Mouse (Mus musculus) MN1 (cell line): ENCODE data around the gene Ppp4r2.
"Not testable (repeated sequence)": the region's sequence is repeated elsewhere in the genome, so short reads cannot be mapped to it uniquely, and the experiment has no call there.

Source experiments
- DNase-seq: peaks from one replicate; pipeline ENCODE4 v3.0.0-alpha.2; 2016; ENCODE audit warnings: low spot score

The Ppp4r2 gene

GRCm38 (mm10) chr6:100831751-100832150 lies 1.7 kb upstream of the Ppp4r2 start:
- no peak for DNase-seq

DNA sequence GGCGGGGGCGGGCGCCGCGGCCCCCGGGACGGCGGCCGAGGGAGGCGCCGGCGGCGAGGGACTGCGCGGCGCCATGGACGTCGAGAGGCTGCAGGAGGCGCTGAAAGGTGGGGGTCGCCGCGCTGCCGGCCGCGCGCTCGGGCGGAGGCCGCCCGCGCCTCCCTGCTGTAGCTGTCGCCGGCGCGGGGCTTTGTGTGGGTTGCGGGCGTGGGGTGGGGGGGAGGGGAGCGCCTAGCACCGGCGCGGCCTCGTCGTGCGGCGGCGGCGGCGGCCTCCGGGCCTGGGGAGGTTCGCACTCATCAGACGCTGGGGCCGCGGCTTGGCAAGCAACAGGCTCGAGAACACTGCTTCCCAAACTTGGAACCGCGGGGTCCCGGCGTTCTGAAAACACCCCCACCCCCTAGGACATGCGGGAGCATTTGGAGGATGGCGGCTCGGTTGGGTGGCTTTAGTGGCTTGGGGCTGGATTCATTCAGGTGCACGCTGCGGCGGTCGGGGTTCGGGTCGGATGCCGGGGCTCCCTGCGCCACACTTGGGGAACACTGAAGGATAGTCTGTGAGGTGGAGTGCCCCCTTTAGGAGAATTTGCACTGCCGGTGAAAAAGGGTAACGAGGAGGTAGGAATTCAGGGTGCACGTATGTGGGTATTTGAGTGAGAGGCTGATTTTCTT lies 524 bp downstream of the Ppp4r2 start:
- peak; percentile 49 for DNase-seq

DNA sequence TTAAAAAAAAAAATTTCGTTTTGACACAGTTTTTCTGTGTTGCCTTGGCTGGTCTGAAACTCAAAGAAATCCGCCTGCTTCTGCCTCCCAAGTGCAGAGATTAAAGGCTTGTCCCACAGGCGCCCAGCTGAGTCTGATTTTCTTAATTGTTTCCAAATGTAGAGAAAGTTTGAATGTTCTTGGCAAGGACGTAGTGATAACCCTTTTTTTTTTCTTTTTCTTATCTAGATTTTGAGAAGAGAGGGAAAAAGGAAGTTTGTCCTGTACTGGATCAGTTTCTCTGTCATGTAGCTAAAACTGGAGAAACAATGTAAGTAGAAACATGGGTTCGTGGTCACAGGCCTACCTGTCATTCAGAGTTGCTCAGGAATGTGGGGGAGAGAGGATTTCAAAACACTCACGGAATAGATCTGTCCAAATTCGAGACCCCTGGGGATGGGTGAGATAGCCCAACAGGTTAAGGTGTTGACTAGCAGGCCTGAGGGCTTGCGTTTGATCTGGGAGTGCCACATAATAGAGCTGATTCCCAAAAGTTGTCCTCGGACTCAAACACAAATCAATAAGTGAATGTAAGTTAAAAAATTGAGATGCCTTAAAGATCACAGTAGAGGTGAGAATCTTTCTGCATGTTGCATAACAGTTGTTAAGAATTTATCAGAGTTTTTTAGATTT lies 1.2 kb downstream of the Ppp4r2 start:
- no peak for DNase-seq

DNA sequence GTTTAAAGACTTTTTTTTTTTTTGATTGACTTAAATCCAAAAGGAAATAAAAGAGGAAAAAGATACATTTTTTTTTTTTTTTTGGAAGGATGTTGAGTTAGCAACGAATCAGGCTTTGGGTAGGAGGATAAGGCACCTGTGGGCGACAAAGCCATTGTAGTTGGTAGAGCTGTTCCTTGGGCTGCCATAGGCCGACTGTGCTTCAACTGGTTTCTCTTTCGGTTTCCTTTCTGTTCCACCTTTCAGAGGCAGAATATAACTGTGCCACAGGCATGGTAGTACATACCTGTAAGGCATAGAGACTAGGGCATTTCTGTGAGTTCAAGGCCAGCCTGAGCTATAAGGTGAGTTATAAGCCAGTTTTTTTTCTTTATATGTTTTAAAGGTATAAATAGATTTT lies 11.6 kb downstream of the Ppp4r2 start:
- DNase-seq, result no peak

DNA sequence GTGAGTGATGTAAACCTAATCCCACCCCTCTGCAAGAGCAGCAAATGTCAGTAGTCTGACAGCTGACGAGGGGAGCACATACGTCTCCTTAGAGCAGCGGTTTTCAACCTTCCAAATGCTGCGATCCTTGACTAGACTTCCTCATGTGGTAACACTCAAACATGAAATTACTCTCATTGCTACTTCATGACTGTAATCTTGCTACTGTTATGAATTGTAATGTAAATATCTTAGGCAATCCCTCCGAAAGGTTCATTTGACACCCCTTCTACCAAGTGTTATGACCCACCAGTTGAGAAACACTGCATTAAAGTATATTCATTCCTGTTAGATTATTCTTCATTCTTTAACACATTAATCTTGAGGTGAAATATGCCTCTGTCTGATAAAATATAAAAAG lies 13.8 kb downstream of the Ppp4r2 start:
- no peak for DNase-seq

- no peak for DNase-seq
These were observed 15.4 kb downstream of the Ppp4r2 start for GRCm38 (mm10) chr6:100848682-100849375.

DNA sequence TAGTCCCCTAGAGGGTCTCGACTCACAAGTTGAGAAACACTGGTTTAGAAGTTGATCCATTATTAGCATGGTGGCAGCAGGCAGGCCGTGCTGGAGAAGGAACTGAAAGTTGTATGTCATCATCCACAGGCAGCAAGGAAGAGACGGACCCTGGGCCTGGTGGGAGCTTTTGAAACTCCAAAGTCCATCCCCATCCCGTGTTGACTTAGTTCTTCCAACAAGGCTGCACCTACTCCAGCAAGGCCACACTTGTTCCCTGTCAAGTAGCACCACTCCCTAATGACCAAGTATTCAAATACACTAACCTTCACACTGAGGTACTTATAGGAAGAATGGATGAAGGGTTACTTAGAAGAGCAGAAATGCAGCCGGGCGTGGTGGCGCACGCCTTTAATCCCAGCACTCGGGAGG lies 17.3 kb downstream of the Ppp4r2 start:
- DNase-seq, result no peak

GRCm38 (mm10) chr6:100851083-100851482 lies 17.7 kb downstream of the Ppp4r2 start:
- DNase-seq, result no peak

DNA sequence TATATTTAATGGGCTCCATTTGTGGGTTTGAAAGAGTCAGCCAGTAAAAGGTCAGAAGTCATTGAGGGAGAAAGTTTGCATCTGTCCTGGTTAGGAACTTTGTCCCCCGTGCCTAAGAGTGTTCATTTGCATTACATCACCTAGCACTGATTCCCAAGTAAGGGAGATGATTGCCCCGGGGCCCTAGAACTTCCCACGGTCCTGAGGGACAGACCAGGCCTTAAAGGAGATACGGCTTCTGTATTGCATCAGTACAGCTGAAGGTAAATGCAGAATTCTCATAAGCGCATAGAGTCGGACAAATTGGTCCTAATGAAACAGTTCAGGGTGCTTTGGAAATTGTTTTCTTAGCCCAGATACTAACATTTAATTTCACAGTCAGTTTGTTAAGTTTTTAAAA lies 31.9 kb downstream of the Ppp4r2 start:
- DNase-seq, result no peak

DNA sequence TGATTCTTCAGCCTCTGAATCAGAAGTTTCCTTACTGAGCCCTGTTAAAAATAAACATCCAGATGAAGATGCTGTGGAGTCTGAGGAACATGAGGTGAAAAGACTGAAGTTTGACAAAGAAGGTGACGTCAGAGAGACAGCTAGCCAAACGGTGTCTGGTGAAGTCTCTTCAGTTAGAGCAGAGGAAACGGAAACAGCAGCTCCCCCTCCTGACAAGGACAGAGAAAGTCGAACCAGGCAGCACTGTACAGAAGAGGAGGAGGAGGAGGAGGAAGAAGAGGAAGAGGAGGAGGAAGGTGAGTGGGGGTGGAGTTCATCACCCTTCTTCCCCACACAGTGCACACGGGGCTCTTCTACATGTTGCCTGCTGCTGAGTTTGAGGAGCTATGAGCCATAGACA lies 32.4 kb downstream of the Ppp4r2 start:
- DNase-seq, result not testable (repeated sequence)

- not testable (repeated sequence) for DNase-seq
These were observed 32.8 kb downstream of the Ppp4r2 start for GRCm38 (mm10) chr6:100866246-100866645.

- no peak for DNase-seq
These were observed 35.4 kb downstream of the Ppp4r2 start for GRCm38 (mm10) chr6:100868863-100869262.

- DNase-seq, result no peak
These were observed 36.5 kb downstream of the Ppp4r2 start for GRCm38 (mm10) chr6:100869909-100870308.

DNA sequence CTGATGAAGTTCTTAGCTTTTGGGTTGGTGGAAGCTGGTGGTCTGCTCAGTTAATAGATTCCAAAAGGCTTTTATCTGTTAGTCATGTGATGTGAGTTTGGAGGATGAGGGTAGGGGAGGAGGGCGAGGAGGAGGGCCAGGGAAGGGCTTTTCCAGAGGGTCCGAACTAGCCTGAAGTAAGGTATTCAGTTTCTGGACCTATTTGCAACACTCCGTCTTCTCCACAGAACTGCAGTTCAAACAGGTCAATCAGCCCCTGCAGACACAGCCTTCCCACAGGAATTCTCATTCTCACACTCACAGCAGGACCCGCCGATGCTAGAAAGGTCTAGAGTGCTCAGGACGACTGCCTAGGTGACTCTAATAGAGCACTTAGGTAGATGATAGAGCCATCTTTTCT lies 39.8 kb downstream of the Ppp4r2 start:
- no peak for DNase-seq

DNA sequence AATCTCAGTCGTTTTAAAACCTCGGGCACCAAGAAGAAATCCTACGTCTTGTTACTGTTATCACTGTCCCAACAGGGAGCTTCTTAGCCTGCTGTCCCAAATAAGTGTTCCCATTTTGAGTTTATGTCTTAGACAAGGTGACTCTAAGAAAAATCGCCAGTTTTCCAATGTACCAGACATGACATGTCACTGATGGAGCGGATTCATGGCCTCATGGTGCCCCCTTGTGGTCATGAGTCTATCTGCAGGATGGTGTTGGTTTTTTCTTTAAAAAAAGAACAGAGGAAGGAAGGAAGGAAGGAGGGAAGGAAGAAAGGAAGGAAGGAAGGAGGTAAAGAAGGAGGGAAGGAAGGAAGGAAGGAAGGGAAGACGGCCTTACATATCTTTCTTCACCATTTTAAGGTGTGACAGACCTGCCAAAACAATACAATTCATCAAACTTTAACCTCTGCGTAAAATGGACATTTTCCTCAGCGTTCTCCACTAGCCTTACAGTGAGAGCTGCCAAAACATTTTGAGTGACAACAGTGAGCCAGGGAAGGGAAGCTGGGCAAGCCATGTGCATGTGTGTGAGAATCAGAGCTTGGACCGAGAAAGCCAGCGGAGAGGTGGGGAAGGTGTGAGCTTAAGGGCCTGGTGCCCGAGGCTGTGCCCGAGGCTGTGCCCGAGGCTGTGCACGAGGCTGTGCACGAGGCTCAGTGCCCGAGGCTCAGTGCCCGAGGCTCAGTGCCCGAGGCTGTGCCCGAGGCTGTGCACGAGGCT lies 42.6 kb downstream of the Ppp4r2 start:
- DNase-seq, result peak; percentile 80

GRCm38 (mm10) chr6:100876624-100877017 lies 43.2 kb downstream of the Ppp4r2 start:
- no peak for DNase-seq

- DNase-seq, result no peak
These were observed 45.1 kb downstream of the Ppp4r2 start for GRCm38 (mm10) chr6:100878546-100878945.

GRCm38 (mm10) chr6:100879607-100880006 lies 46.2 kb downstream of the Ppp4r2 start:
- no peak for DNase-seq

DNA sequence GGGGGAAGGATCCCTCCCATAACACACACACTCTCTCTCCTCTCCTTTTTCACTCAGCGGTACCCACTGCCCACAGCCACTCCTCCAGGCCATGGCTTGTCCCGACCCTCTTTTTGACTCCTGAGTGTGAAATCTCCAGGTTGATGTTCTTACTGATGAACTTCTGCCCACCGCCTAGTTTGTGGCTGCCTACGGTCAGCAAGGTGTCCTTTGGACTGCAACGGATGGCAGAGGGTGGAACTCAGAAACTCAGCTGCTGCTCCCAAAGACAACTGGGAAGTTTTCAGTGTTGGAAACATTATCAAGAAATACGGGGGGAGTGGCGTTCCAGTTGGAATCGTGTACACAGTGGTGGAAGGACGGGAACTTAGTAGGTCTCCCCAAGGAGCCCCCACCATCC lies 48.2 kb downstream of the Ppp4r2 start:
- DNase-seq, result no peak

DNA sequence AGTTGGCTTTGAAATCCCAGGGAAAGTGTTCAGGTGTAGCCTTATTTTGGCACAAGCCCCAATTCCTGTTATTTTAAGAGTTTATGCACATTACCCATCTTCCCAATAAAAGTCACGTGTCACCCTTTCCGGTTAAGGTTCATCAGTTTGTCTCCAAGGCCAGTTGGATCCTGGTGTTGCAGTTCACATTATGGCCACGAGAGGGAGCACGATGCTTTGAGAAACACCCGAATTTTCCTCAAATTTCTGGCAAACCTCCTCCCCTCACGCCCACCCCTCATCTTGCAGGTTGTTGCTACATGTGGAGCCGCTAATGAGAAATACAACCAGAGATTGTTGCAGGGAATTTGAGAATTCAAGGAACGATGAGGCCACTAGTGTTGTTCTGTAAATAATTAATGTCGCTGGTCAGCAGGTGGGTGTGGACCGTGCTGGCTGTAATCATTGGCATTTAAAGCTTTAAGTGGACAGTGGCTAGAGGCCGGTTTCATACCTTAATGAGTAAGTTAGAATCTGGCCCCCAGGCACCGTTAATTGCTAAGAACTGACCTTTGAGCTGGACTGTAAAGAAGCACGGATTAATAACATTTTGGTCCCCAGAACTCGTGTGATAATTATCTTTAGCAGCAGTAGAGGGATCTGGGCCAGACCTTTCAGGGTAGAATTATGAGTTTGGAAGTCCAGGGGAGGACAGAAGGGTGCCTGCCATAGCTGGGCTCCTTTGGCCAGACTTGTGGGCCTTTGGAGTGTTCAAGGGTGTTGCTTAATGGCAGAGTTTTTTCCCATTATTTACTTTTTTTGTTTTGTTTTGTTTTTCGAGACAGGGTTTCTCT lies 49.2 kb downstream of the Ppp4r2 start:
- DNase-seq, result peak; percentile 71

- peak; percentile 26 for DNase-seq
These were observed 49.8 kb downstream of the Ppp4r2 start for GRCm38 (mm10) chr6:100883233-100883632.
